Mouse (Mus musculus) midbrain, embryonic 12.5 days (tissue): Measurements from ENCODE around the gene Ppm1m. TPM values are rescaled to one million over a fixed set of nuclear protein-coding genes. Genes with fewer than 3 reads are reported as not detected.

ENCODE experiments used
- ATAC-seq: fragments of 200-750 bp; cut with Nextera tagmentation; 2 replicates; pipeline ENCODE4 v1.8.0; 2017; ENCODE audit warnings: low read depth, moderate TSS enrichment, moderate library complexity; ENCODE audit not compliant: low FRiP score
- H3K27ac ChIP-seq: fragments of 300-500 bp; sonication (generic); replicated peaks from 2 replicates; pipeline ENCODE4 v1.5.1; 2016; ENCODE audit warnings: mild to moderate bottlenecking
- H3K27me3 ChIP-seq: fragments of 300-500 bp; sonication (generic); 2 replicates; pipeline ENCODE4 v1.6.1; 2016; ENCODE audit warnings: mild to moderate bottlenecking
- H3K36me3 ChIP-seq: fragments of 300-500 bp; sonication (generic); 2 replicates; pipeline ENCODE4 v1.6.1; 2016
- H3K4me1 ChIP-seq: fragments of 300-500 bp; sonication (generic); 2 replicates; pipeline ENCODE4 v1.6.1; 2016
- H3K4me2 ChIP-seq: fragments of 300-500 bp; sonication (generic); replicated peaks from 2 replicates; pipeline ENCODE4 v1.6.1; 2016; ENCODE audit warnings: mild to moderate bottlenecking, moderate library complexity
- H3K4me3 ChIP-seq: fragments of 300-500 bp; sonication (generic); 2 replicates; pipeline ENCODE4 v1.5.1; 2016; ENCODE audit warnings: mild to moderate bottlenecking
- H3K9ac ChIP-seq: fragments of 300-500 bp; sonication (generic); replicated peaks from 2 replicates; pipeline ENCODE4 v1.6.1; 2016; ENCODE audit warnings: mild to moderate bottlenecking, moderate library complexity
- H3K9me3 ChIP-seq: fragments of 300-500 bp; sonication (generic); 2 replicates; pipeline ENCODE4 v1.6.1; 2016; ENCODE audit warnings: mild to moderate bottlenecking
- WGBS: fragments of 180-500 bp; shearing (Covaris S2); methylation state at CpG from one replicate; pipeline ENCODE4 v1.1.7; 2016; 5-methylcytosine and 5-hydroxymethylcytosine counted together
- polyA plus RNA-seq: library from polyadenylated mRNA; unstranded; fragments of >200 nt; fragmentation: Nextera tagmentation; extraction: Ambion mirVana; gene quantifications from 2 replicates; pipeline ENCODE4 v1.2.1, GENCODE M21; 2016

Gene Ppm1m
- polyA plus RNA-seq, 1 experiment from 2014 or later: 39.1 TPM

DNA sequence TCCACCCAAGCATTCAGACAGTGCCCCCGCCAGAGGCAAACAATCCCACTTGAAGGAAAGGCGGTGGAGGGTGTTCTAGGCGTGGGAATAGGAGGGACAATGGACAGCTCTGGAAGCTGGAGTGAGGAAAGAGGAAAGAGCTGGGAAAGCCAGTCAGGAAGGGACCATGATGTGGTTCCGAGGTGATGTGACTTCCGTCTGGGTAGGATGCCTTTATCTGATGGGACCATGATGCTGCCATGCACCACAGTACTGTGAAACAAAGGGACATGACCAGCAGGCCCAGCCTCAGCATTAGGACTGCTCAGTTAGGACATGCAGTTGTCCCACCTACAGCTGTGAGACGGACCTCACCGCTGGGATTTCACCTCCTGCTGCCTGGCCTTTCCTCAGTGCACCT lies 31.7 kb upstream of the Ppm1m start:
- Histone ChIP-seq H3K27me3 (peaks cover 8% of the 10 kb centered on the region), H3K4me3 (no peak overlapping the region), H3K4me2 (no peak overlapping the region), H3K4me1 (peaks cover 4% of the 10 kb centered on the region), H3K27ac (no peak overlapping the region), H3K9me3 (no peaks in the 10 kb centered on the region), H3K9ac (no peak overlapping the region), H3K36me3 (peaks cover 38% of the 10 kb centered on the region)
- ATAC-seq: no peak
- 81% methylated on average over 7 of the region's 7 CpGs for WGBS

- no peak overlapping the region for H3K27ac ChIP-seq
- 69% methylated on average over 3 of the region's 3 CpGs for WGBS
Observed at GRCm38 (mm10) chr9:106230734-106231106, 31.2 kb upstream of the Ppm1m start.

DNA sequence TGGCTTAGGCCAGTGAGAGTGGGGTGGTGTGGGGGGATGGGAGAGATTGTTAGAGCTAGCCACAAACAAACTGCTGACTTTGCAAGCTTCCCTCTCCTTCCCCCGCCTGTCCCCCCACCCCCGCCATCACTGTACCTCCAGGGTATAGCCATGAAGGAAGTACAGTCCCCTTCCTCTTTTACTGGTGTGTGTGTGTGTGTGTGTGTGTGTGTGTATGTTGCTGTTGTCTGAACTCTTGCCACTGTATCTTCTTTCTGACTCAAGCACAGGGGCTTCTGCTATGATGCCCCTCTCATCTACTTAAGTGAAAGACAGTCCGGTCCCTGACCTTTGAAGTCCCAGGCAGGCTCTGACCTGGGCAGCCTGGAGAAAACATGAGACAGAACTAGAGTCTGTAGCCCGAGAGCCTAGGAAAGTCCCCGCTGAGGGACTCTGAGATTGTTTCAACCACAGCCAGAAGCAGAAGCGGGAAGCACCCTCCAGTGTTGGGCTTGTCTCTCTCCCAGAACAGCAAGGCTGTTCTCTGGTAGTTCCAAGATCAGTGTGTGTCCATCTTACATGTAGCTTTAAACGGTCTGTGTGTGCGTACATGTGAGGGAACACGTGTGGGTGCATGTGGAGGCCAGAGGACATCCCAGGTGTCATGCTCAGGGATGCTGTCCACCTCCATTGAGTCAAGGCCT lies 30.6 kb upstream of the Ppm1m start:
- no peak overlapping the region for H3K4me2 ChIP-seq
- peaks cover 16% of the 10 kb centered on the region for H3K27me3 ChIP-seq
- peaks cover 11% of the 10 kb centered on the region for H3K4me1 ChIP-seq
- no peak overlapping the region for H3K9ac ChIP-seq
- ATAC-seq: no peak
- peaks cover 28% of the 10 kb centered on the region for H3K36me3 ChIP-seq
- 86% methylated on average over 7 of the region's 9 CpGs for WGBS
- no peak overlapping the region for H3K27ac ChIP-seq
- no peaks in the 10 kb centered on the region for H3K9me3 ChIP-seq
- no peak overlapping the region for H3K4me3 ChIP-seq

More at GRCm38 (mm10) chr9:106230734-106231106, 31.2 kb upstream of the Ppm1m start:
- H3K4me3 ChIP-seq: no peak overlapping the region
- no peak for ATAC-seq
- H3K4me1 ChIP-seq: peaks cover 9% of the 10 kb centered on the region
- H3K4me2 ChIP-seq: no peak overlapping the region
- peaks cover 33% of the 10 kb centered on the region for H3K36me3 ChIP-seq
- no peaks in the 10 kb centered on the region for H3K9me3 ChIP-seq
- no peak overlapping the region for H3K9ac ChIP-seq
- H3K27me3 ChIP-seq: peaks cover 10% of the 10 kb centered on the region

DNA sequence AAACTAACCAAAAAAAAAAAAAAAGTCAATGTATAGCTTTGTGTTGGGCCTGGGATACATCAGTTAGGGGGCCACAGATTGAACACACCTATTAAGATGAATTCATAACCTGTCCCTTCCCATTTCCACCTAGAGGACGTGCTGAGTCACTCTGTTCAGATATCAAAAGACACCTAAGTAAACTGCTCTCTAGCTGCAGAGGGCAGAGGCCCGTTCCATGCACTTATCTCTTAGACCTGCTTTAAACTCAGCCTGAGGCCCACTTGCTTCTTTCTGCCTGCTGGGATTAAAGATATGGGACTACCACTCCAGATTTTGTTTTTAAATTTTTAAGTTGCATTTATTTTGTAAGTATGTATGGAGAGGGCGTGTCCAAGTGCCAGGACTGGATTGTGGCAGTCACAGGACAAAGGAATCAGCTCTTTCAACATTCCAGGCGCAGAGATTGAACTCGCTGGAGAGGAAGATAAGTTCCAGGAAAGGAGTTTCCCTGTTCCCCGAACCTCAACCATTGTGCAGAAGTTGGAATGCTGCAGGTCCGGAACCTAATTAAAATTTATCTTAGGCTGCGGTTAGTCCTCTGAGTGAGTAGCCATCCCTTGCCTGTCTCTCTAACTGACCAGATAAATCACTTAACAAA lies 28.4 kb upstream of the Ppm1m start:
- H3K4me3 ChIP-seq: no peak overlapping the region
- WGBS: 70% methylated on average over 8 of the region's 8 CpGs
- no peak for ATAC-seq
- H3K9me3 ChIP-seq: no peaks in the 10 kb centered on the region
- H3K27ac ChIP-seq: no peak overlapping the region
- peaks cover 6% of the 10 kb centered on the region for H3K36me3 ChIP-seq
- no peak overlapping the region for H3K4me2 ChIP-seq
- H3K27me3 ChIP-seq: peaks cover 22% of the 10 kb centered on the region
- no peak overlapping the region for H3K9ac ChIP-seq
- peaks cover 11% of the 10 kb centered on the region for H3K4me1 ChIP-seq

- ATAC-seq: peak; percentile 78
- Histone ChIP-seq H3K27me3 (peaks cover 22% of the 10 kb centered on the region), H3K4me3 (peak overlapping the region; percentile 41), H3K4me2 (peak overlapping the region; percentile 72), H3K9me3 (no peaks in the 10 kb centered on the region), H3K36me3 (no peaks in the 10 kb centered on the region), H3K9ac (peak overlapping the region; percentile 50), H3K27ac (no peak overlapping the region; the same call in 1 of the 2 replicates), H3K4me1 (peaks cover 11% of the 10 kb centered on the region)
- 5% methylated on average over 34 of the region's 34 CpGs for WGBS
Observed at GRCm38 (mm10) chr9:106226151-106226682, 26.7 kb upstream of the Ppm1m start.

DNA sequence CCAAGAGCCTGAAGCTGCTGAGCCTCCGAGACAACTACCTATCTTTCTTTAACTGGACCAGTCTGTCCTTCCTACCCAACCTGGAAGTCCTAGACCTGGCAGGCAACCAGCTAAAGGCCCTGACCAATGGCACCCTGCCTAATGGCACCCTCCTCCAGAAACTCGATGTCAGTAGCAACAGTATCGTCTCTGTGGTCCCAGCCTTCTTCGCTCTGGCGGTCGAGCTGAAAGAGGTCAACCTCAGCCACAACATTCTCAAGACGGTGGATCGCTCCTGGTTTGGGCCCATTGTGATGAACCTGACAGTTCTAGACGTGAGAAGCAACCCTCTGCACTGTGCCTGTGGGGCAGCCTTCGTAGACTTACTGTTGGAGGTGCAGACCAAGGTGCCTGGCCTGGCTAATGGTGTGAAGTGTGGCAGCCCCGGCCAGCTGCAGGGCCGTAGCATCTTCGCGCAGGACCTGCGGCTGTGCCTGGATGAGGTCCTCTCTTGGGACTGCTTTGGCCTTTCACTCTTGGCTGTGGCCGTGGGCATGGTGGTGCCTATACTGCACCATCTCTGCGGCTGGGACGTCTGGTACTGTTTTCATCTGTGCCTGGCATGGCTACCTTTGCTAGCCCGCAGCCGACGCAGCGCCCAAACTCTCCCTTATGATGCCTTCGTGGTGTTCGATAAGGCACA lies 26.1 kb upstream of the Ppm1m start:
- Histone ChIP-seq H3K27ac (no peak overlapping the region; the same call in 1 of the 2 replicates), H3K36me3 (no peaks in the 10 kb centered on the region), H3K4me2 (peak overlapping the region; percentile 72), H3K4me3 (peak overlapping the region; percentile 41), H3K9ac (peak overlapping the region; percentile 50), H3K27me3 (peaks cover 22% of the 10 kb centered on the region), H3K4me1 (peaks cover 11% of the 10 kb centered on the region), H3K9me3 (no peaks in the 10 kb centered on the region)
- WGBS: 62% methylated on average over 24 of the region's 24 CpGs
- 0 out of 2 replicates have a peak, but pooled peaks have one; percentile 19 for ATAC-seq

- ATAC-seq: no peak
- H3K9ac ChIP-seq: no peak overlapping the region
Observed at GRCm38 (mm10) chr9:106222994-106223393, 23.4 kb upstream of the Ppm1m start.

GRCm38 (mm10) chr9:106222261-106222851 lies 22.8 kb upstream of the Ppm1m start, which contains the start of gene Tlr9:
Gene Tlr9 (plus strand): TSS chr9:106222598.
- Histone ChIP-seq H3K4me2 (no peak within 1 kb of the TSS), H3K36me3 (no peaks in the 10 kb centered on the region), H3K9ac (no peak within 1 kb of the TSS), H3K27ac (no peak within 1 kb of the TSS), H3K9me3 (no peaks in the 10 kb centered on the region), H3K4me3 (no peak within 1 kb of the TSS), H3K4me1 (peaks cover 11% of the 10 kb centered on the region), H3K27me3 (peaks cover 22% of the 10 kb centered on the region)
- no peak for ATAC-seq
- WGBS: 77% methylated on average over 4 of the region's 4 CpGs

More at GRCm38 (mm10) chr9:106222994-106223393, 23.4 kb upstream of the Ppm1m start:
- H3K9me3 ChIP-seq: no peaks in the 10 kb centered on the region
- peaks cover 22% of the 10 kb centered on the region for H3K27me3 ChIP-seq
- 86% methylated on average over 4 of the region's 4 CpGs for WGBS
- H3K36me3 ChIP-seq: no peaks in the 10 kb centered on the region
- no peak overlapping the region for H3K27ac ChIP-seq
- peaks cover 11% of the 10 kb centered on the region for H3K4me1 ChIP-seq
- H3K4me3 ChIP-seq: no peak overlapping the region
- H3K4me2 ChIP-seq: no peak overlapping the region

GRCm38 (mm10) chr9:106220894-106221523 lies 21.5 kb upstream of the Ppm1m start:
- Histone ChIP-seq H3K4me2 (no peak overlapping the region), H3K27me3 (peaks cover 14% of the 10 kb centered on the region), H3K9me3 (no peaks in the 10 kb centered on the region), H3K27ac (no peak overlapping the region), H3K36me3 (no peaks in the 10 kb centered on the region), H3K4me1 (peaks cover 5% of the 10 kb centered on the region; the same call in 1 of the 2 replicates), H3K4me3 (no peak overlapping the region), H3K9ac (no peak overlapping the region)
- ATAC-seq: no peak
- WGBS: 76% methylated on average over 8 of the region's 8 CpGs

DNA sequence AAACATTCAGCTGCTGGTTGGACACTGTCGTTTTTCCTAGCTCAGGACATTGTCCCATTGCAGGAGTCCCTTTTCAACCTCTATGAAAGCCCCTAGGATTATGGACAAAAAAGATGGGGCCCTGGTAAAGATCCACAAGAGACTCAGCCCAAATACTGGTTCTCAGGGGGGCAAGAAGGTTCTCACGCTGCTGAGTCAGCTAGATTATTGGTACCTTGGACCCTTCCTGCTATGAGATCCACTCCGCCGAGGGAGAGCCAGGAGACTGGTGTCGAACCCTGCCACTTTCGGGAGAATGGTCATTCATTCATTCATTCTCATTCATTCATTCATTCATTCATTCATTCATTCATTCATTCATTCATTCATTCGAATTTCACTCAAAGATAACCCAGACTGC lies 17.4 kb upstream of the Ppm1m start:
- ATAC-seq: no peak
- H3K4me3 ChIP-seq: no peak overlapping the region
- WGBS: 87% methylated on average over 7 of the region's 7 CpGs
- no peaks in the 10 kb centered on the region for H3K27me3 ChIP-seq
- H3K27ac ChIP-seq: no peak overlapping the region
- H3K9me3 ChIP-seq: no peaks in the 10 kb centered on the region
- peaks cover 33% of the 10 kb centered on the region for H3K36me3 ChIP-seq
- H3K4me1 ChIP-seq: peaks cover 6% of the 10 kb centered on the region; the same call in 1 of the 2 replicates
- H3K9ac ChIP-seq: no peak overlapping the region
- no peak overlapping the region for H3K4me2 ChIP-seq

DNA sequence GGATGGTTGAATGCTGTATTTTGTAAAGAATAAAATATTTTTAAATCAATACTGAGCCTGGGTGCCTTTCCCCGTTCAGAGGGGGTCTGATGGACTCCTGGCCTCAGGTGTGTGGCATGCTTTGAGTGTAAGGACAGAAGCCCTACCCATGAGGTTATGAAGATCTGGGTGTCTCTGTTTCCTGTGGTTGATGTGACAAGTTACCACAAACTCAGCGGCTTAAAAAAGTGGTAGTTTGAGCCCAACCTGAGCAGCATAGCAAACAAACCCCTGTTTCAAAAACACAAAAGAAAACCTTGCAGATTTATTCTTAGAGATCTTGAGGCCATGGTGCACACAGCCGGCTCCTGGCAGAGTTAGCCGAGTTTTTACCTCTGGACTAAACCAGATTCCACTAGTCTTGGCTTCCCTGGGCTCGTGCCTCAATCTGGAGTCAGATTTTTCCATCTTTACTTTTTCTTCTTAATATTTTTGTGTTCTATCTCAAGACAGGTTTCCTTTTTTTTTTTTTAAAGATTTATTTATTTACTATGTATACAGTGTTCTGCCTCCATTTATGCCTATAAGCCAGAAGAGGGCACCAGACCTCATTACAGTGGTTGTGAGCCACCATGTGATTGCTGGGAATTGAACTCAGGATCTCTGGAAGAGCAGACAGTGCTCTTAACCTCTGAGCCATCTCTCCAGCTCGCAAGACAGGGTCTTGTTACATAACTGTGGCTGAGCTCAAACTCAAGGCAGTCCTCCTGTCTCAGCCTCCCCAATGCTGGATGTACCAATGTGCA lies 16.0 kb upstream of the Ppm1m start:
- Histone ChIP-seq H3K4me3 (no peak overlapping the region), H3K36me3 (peaks cover 33% of the 10 kb centered on the region), H3K27me3 (no peaks in the 10 kb centered on the region), H3K27ac (no peak overlapping the region), H3K4me1 (peaks cover 19% of the 10 kb centered on the region), H3K9ac (no peak overlapping the region), H3K4me2 (no peak overlapping the region), H3K9me3 (no peaks in the 10 kb centered on the region)
- ATAC-seq: no peak
- WGBS: 87% methylated on average over 6 of the region's 6 CpGs
